Mouse (Mus musculus) limb, embryonic 10.5 days (tissue): ENCODE measurements at regions not wholly inside any gene's neighbourhood (a gene's known extent, or its start where the extent isn't known, plus 50 kb on each side); places are given as distances from the start of the nearest gene placed in this dataset.

Source experiments
- DNase-seq: peaks from one replicate; pipeline ENCODE4 v3.0.0-alpha.2; 2017; ENCODE audit warnings: low spot score
- H3K27ac ChIP-seq: fragments of 300-500 bp; sonication (generic); 2 replicates; pipeline ENCODE4 v1.5.1; 2016; ENCODE audit warnings: mild to moderate bottlenecking
- H3K27me3 ChIP-seq: fragments of 300-500 bp; sonication (generic); 2 replicates; pipeline ENCODE4 v1.6.1; 2016; ENCODE audit warnings: low read depth, mild to moderate bottlenecking; ENCODE audit not compliant: poor library complexity, severe bottlenecking
- H3K36me3 ChIP-seq: fragments of 300-500 bp; sonication (generic); 2 replicates; pipeline ENCODE4 v1.6.1; 2016; ENCODE audit warnings: mild to moderate bottlenecking, moderate library complexity
- H3K4me1 ChIP-seq: fragments of 300-500 bp; sonication (generic); 2 replicates; pipeline ENCODE4 v1.6.1; 2016
- H3K4me3 ChIP-seq: fragments of 300-500 bp; sonication (generic); 2 replicates; pipeline ENCODE4 v1.5.1; 2016; ENCODE audit warnings: mild to moderate bottlenecking, moderate library complexity
- H3K9me3 ChIP-seq: fragments of 300-500 bp; sonication (generic); replicated peaks from 2 replicates; pipeline ENCODE4 v1.6.1; 2016; ENCODE audit warnings: mild to moderate bottlenecking
- WGBS: fragments of 180-500 bp; shearing (Covaris S2); methylation state at CpG from one replicate; pipeline ENCODE4 v1.1.7; 2016; 5-methylcytosine and 5-hydroxymethylcytosine counted together

GRCm38 (mm10) chr2:74300885-74301451, 278.3 kb downstream of the Lnpk start:
- H3K4me1 ChIP-seq = peaks cover 33% of the 10 kb centered on the region
- 17% methylated on average over 9 of the region's 9 CpGs for WGBS
- peak; percentile 36 for DNase-seq
- peaks cover 49% of the 10 kb centered on the region for H3K27me3 ChIP-seq
- H3K36me3 ChIP-seq = no peaks in the 10 kb centered on the region
- no peak overlapping the region for H3K27ac ChIP-seq
- peak overlapping the region; percentile 37 for H3K4me3 ChIP-seq
- H3K9me3 ChIP-seq = no peaks in the 10 kb centered on the region

GRCm38 (mm10) chr2:74300366-74300791, 278.9 kb downstream of the Lnpk start:
- H3K36me3 ChIP-seq = no peaks in the 10 kb centered on the region
- H3K27me3 ChIP-seq = peaks cover 51% of the 10 kb centered on the region
- WGBS = 2% methylated on average over 11 of the region's 11 CpGs
- H3K4me1 ChIP-seq = peaks cover 33% of the 10 kb centered on the region
- H3K9me3 ChIP-seq = no peaks in the 10 kb centered on the region
- peak; percentile 75 for DNase-seq
- H3K4me3 ChIP-seq = peak overlapping the region; percentile 37
- no peak overlapping the region for H3K27ac ChIP-seq

- H3K4me3 ChIP-seq = no peak overlapping the region
- 87% methylated on average over 7 of the region's 7 CpGs for WGBS
- no peak overlapping the region for H3K27ac ChIP-seq
- no peaks in the 10 kb centered on the region for H3K36me3 ChIP-seq
- DNase-seq = no peak
- peaks cover 10% of the 10 kb centered on the region for H3K4me1 ChIP-seq
- no peaks in the 10 kb centered on the region for H3K9me3 ChIP-seq
- H3K27me3 ChIP-seq = peaks cover 15% of the 10 kb centered on the region
These were observed 286.6 kb downstream of the Lnpk start for GRCm38 (mm10) chr2:74292641-74293040.

GRCm38 (mm10) chr2:74291416-74292396, 287.5 kb downstream of the Lnpk start:
- no peaks in the 10 kb centered on the region for H3K9me3 ChIP-seq
- no peaks in the 10 kb centered on the region for H3K36me3 ChIP-seq
- no peak overlapping the region for H3K27ac ChIP-seq
- no peak overlapping the region for H3K4me3 ChIP-seq
- 89% methylated on average over 8 of the region's 8 CpGs for WGBS
- DNase-seq = no peak
- peaks cover 7% of the 10 kb centered on the region for H3K4me1 ChIP-seq
- H3K27me3 ChIP-seq = peaks cover 19% of the 10 kb centered on the region

- Histone ChIP-seq H3K4me3 (no peak overlapping the region), H3K27ac (no peak overlapping the region), H3K36me3 (no peaks in the 10 kb centered on the region), H3K4me1 (no peaks in the 10 kb centered on the region; the same call in 1 of the 2 replicates), H3K9me3 (no peaks in the 10 kb centered on the region), H3K27me3 (peaks cover 11% of the 10 kb centered on the region; the same call in 1 of the 2 replicates)
- WGBS = 93% methylated on average over 4 of the region's 4 CpGs
- DNase-seq = no peak
These were observed 293.6 kb downstream of the Lnpk start for GRCm38 (mm10) chr2:74285624-74286023.

GRCm38 (mm10) chr2:74264963-74265362, 314.3 kb downstream of the Lnpk start:
- Histone ChIP-seq H3K27ac (no peak overlapping the region), H3K27me3 (peaks cover 7% of the 10 kb centered on the region; the same call in 1 of the 2 replicates), H3K36me3 (no peaks in the 10 kb centered on the region), H3K4me3 (no peak overlapping the region), H3K9me3 (no peaks in the 10 kb centered on the region), H3K4me1 (peaks cover 44% of the 10 kb centered on the region)
- peak; percentile 55 for DNase-seq
- 39% methylated on average over 6 of the region's 6 CpGs for WGBS

- DNase-seq = no peak
These were observed 322.0 kb downstream of the Lnpk start for GRCm38 (mm10) chr2:74257034-74257781.

GRCm38 (mm10) chr2:74247521-74247920, 331.7 kb downstream of the Lnpk start:
- Histone ChIP-seq H3K4me1 (peaks cover 21% of the 10 kb centered on the region), H3K4me3 (no peak overlapping the region), H3K36me3 (no peaks in the 10 kb centered on the region), H3K27me3 (peaks cover 4% of the 10 kb centered on the region; the same call in 1 of the 2 replicates), H3K9me3 (no peaks in the 10 kb centered on the region), H3K27ac (no peak overlapping the region)
- WGBS = 95% methylated on average over 3 of the region's 3 CpGs
- DNase-seq = no peak

More at GRCm38 (mm10) chr2:74257034-74257781, 322.0 kb downstream of the Lnpk start:
- Histone ChIP-seq H3K27ac (no peak overlapping the region), H3K4me3 (no peak overlapping the region), H3K9me3 (no peaks in the 10 kb centered on the region), H3K4me1 (no peaks in the 10 kb centered on the region), H3K27me3 (peaks cover 4% of the 10 kb centered on the region; the same call in 1 of the 2 replicates), H3K36me3 (no peaks in the 10 kb centered on the region)
- 21% methylated on average over 8 of the region's 8 CpGs for WGBS

- H3K9me3 ChIP-seq = no peaks in the 10 kb centered on the region
- H3K27me3 ChIP-seq = peaks cover 9% of the 10 kb centered on the region; the same call in 1 of the 2 replicates
- 78% methylated on average over 4 of the region's 4 CpGs for WGBS
- DNase-seq = no peak
- H3K27ac ChIP-seq = no peak overlapping the region
- peaks cover 21% of the 10 kb centered on the region for H3K4me1 ChIP-seq
- H3K36me3 ChIP-seq = no peaks in the 10 kb centered on the region
- no peak overlapping the region for H3K4me3 ChIP-seq
These were observed 332.6 kb downstream of the Lnpk start for GRCm38 (mm10) chr2:74246631-74247030.

- Histone ChIP-seq H3K27me3 (peaks cover 12% of the 10 kb centered on the region; the same call in 1 of the 2 replicates), H3K4me3 (no peak overlapping the region), H3K4me1 (peaks cover 32% of the 10 kb centered on the region), H3K9me3 (no peaks in the 10 kb centered on the region), H3K27ac (no peak overlapping the region), H3K36me3 (no peaks in the 10 kb centered on the region)
- DNase-seq = no peak
- WGBS = 87% methylated on average over 6 of the region's 6 CpGs
These were observed 333.1 kb upstream of the Atp5g3 start for GRCm38 (mm10) chr2:74244203-74244602.

- Histone ChIP-seq H3K9me3 (no peaks in the 10 kb centered on the region), H3K36me3 (no peaks in the 10 kb centered on the region), H3K27me3 (peaks cover 12% of the 10 kb centered on the region; the same call in 1 of the 2 replicates), H3K27ac (no peak overlapping the region; the same call in 1 of the 2 replicates), H3K4me1 (peaks cover 33% of the 10 kb centered on the region), H3K4me3 (no peak overlapping the region)
- WGBS = 34% methylated on average over 9 of the region's 9 CpGs
- peak; percentile 45 for DNase-seq
These were observed 332.7 kb upstream of the Atp5g3 start for GRCm38 (mm10) chr2:74243801-74244200.

GRCm38 (mm10) chr2:74239586-74239985, 328.5 kb upstream of the Atp5g3 start:
- no peak overlapping the region for H3K4me3 ChIP-seq
- peaks cover 35% of the 10 kb centered on the region for H3K4me1 ChIP-seq
- H3K9me3 ChIP-seq = no peaks in the 10 kb centered on the region
- H3K27me3 ChIP-seq = peaks cover 15% of the 10 kb centered on the region; the same call in 1 of the 2 replicates
- no peak overlapping the region for H3K27ac ChIP-seq
- peak; percentile 60 for DNase-seq
- WGBS = 29% methylated on average over 10 of the region's 10 CpGs
- H3K36me3 ChIP-seq = no peaks in the 10 kb centered on the region
